Mouse (Mus musculus) bone marrow, adult 2 months (tissue): Measurements from ENCODE around the gene Plpp3. TPM values are rescaled to one million over a fixed set of nuclear protein-coding genes. Genes with fewer than 3 reads are reported as not detected.
"Not testable (repeated sequence)": the region's sequence is repeated elsewhere in the genome, so short reads cannot be mapped to it uniquely, and the experiment has no call there.

Experiments
- H3K27ac ChIP-seq: fragments of 200-500 bp; 2 replicates; pipeline ENCODE4 v1.5.1; 2012; ENCODE audit warnings: low read depth, mild to moderate bottlenecking, control low read depth, inconsistent platforms, low read length; ENCODE audit not compliant: control insufficient read depth, poor library complexity, insufficient read depth
- H3K4me1 ChIP-seq: fragments of 200-500 bp; 2 replicates; pipeline ENCODE4 v1.6.1; 2011; ENCODE audit warnings: low read length; ENCODE audit not compliant: control insufficient read depth, insufficient read depth
- H3K4me3 ChIP-seq: fragments of 200-500 bp; replicated peaks from 2 replicates; pipeline ENCODE3; 2011; ENCODE audit warnings: mild to moderate bottlenecking, low read depth, low read length, control low read depth; ENCODE audit not compliant: control insufficient read depth
- CTCF ChIP-seq: fragments of 200-500 bp; IDR thresholded peaks from 2 replicates; pipeline ENCODE4 v1.5.1; 2011; ENCODE audit warnings: low read length, control low read depth; ENCODE audit not compliant: control insufficient read depth, insufficient read depth
- POLR2A ChIP-seq: fragments of 200-500 bp; IDR thresholded peaks from 2 replicates; pipeline ENCODE4 v1.6.1; 2011; ENCODE audit warnings: low read depth, mild to moderate bottlenecking, control low read depth, low read length, borderline replicate concordance; ENCODE audit not compliant: control insufficient read depth
- WGBS: fragments of 180-500 bp; shearing (Covaris S2); methylation state at CpG from one replicate; pipeline ENCODE4 v1.1.7; 2018; 5-methylcytosine and 5-hydroxymethylcytosine counted together
- polyA plus RNA-seq: library from polyadenylated mRNA; stranded (reverse); fragments of >200 nt; gene quantifications from 2 replicates; pipeline ENCODE4 v1.2.4, GENCODE M21; 2011; ENCODE audit warnings: low replicate concordance; ENCODE audit not compliant: missing spikeins, insufficient read depth, insufficient read length

Gene Plpp3
- polyA plus RNA-seq, 1 experiment, result 7.9 TPM

- WGBS, result 56% methylated on average over 2 of the region's 2 CpGs
Measured at GRCm38 (mm10) chr4:105260385-105260784, 103.2 kb downstream of the Plpp3 start.

GRCm38 (mm10) chr4:105260893-105261769 lies 104.0 kb downstream of the Plpp3 start:
- H3K4me1 ChIP-seq, result no peaks in the 10 kb centered on the region
- WGBS, result 69% methylated on average over 9 of the region's 9 CpGs
- H3K27ac ChIP-seq, result no peak overlapping the region
- H3K4me3 ChIP-seq, result no peak overlapping the region
- TF ChIP-seq CTCF (no peak), POLR2A (no peak)

More at GRCm38 (mm10) chr4:105260385-105260784, 103.2 kb downstream of the Plpp3 start:
- no peak overlapping the region for H3K4me3 ChIP-seq
- no peak overlapping the region for H3K27ac ChIP-seq
- H3K4me1 ChIP-seq, result no peaks in the 10 kb centered on the region
- no peak for TF ChIP-seq CTCF
- TF ChIP-seq POLR2A, result no peak

- Histone ChIP-seq H3K27ac (no peak overlapping the region), H3K4me3 (no peak overlapping the region), H3K4me1 (no peaks in the 10 kb centered on the region)
- WGBS, result 88% methylated on average over 12 of the region's 12 CpGs
- TF ChIP-seq CTCF (no peak), POLR2A (no peak)
Measured at GRCm38 (mm10) chr4:105262358-105262757, 105.2 kb downstream of the Plpp3 start.

- 36% methylated on average over 8 of the region's 8 CpGs for WGBS
- no peak for TF ChIP-seq CTCF
- TF ChIP-seq POLR2A, result no peak
- Histone ChIP-seq H3K27ac (no peak overlapping the region), H3K4me1 (no peaks in the 10 kb centered on the region), H3K4me3 (no peak overlapping the region)
Measured at GRCm38 (mm10) chr4:105263600-105263999, 106.5 kb downstream of the Plpp3 start.

GRCm38 (mm10) chr4:105265041-105265440 lies 107.9 kb downstream of the Plpp3 start:
- TF ChIP-seq CTCF, result no peak
- TF ChIP-seq POLR2A, result no peak
- Histone ChIP-seq H3K27ac (no peak overlapping the region), H3K4me1 (no peaks in the 10 kb centered on the region), H3K4me3 (no peak overlapping the region)
- WGBS, result 73% methylated on average over 8 of the region's 8 CpGs

GRCm38 (mm10) chr4:105265678-105266077 lies 108.5 kb downstream of the Plpp3 start:
- Histone ChIP-seq H3K27ac (no peak overlapping the region), H3K4me1 (no peaks in the 10 kb centered on the region), H3K4me3 (no peak overlapping the region)
- TF ChIP-seq POLR2A (no peak), CTCF (no peak)
- 80% methylated on average over 4 of the region's 4 CpGs for WGBS

- no peak for TF ChIP-seq CTCF
- no peak for TF ChIP-seq POLR2A
- H3K27ac ChIP-seq, result no peak overlapping the region
- H3K4me3 ChIP-seq, result no peak overlapping the region
- no peaks in the 10 kb centered on the region for H3K4me1 ChIP-seq
- WGBS, result 41% methylated on average over 6 of the region's 6 CpGs
Measured at GRCm38 (mm10) chr4:105268202-105268730, 111.1 kb downstream of the Plpp3 start.

- H3K4me3 ChIP-seq, H3K27ac ChIP-seq, H3K4me1 ChIP-seq: not testable (repeated sequence)
- WGBS, result 63% methylated on average over 6 of the region's 7 CpGs
Measured at GRCm38 (mm10) chr4:105269398-105269797, 112.3 kb downstream of the Plpp3 start.

- no peak overlapping the region for H3K4me3 ChIP-seq
- 59% methylated on average over 6 of the region's 6 CpGs for WGBS
- TF ChIP-seq POLR2A, result no peak
- no peak for TF ChIP-seq CTCF
Measured at GRCm38 (mm10) chr4:105271166-105271565, 114.0 kb downstream of the Plpp3 start.

More at GRCm38 (mm10) chr4:105271166-105271565, 114.0 kb downstream of the Plpp3 start:
- H3K27ac ChIP-seq, result no peak overlapping the region
- H3K4me1 ChIP-seq, result no peaks in the 10 kb centered on the region
